Mouse (Mus musculus): ENCODE data around the gene Rtel1.
A peak's percentile ranks its signal among the peaks of the same experiment; 100 is the strongest.

Rtel1 gene

GRCm38 (mm10) chr2:181319248-181320102, at the start of gene Rtel1:
Gene Rtel1, plus strand, starts transcription at chr2:181319739.
- DNase-seq (ENCODE audit: extremely low spot score), result peak; percentile 91

- DNase-seq (ENCODE audit: extremely low spot score), result no peak
These were observed 47.4 kb upstream of the Rtel1 start for GRCm38 (mm10) chr2:181272092-181272491.

- DNase-seq (ENCODE audit: extremely low spot score), result no peak
These were observed 45.7 kb upstream of the Rtel1 start for GRCm38 (mm10) chr2:181273829-181274228.

GRCm38 (mm10) chr2:181274639-181275038, 44.9 kb upstream of the Rtel1 start:
- DNase-seq (ENCODE audit: extremely low spot score), result no peak

- no peak for DNase-seq (ENCODE audit: extremely low spot score)
These were observed 42.8 kb upstream of the Rtel1 start for GRCm38 (mm10) chr2:181276766-181277165.

GRCm38 (mm10) chr2:181277866-181278265, 41.7 kb upstream of the Rtel1 start:
- DNase-seq (ENCODE audit: extremely low spot score), result no peak

- DNase-seq (ENCODE audit: extremely low spot score), result no peak
These were observed 39.6 kb upstream of the Rtel1 start for GRCm38 (mm10) chr2:181279968-181280367.

GRCm38 (mm10) chr2:181286629-181287337, 32.8 kb upstream of the Rtel1 start:
- no peak for DNase-seq (ENCODE audit: extremely low spot score)

GRCm38 (mm10) chr2:181287338-181287957, 32.1 kb upstream of the Rtel1 start:
- DNase-seq (ENCODE audit: extremely low spot score), result peak; percentile 90

GRCm38 (mm10) chr2:181287958-181288350, 31.6 kb upstream of the Rtel1 start, which contains the start of gene Gmeb2:
Gene Gmeb2, minus strand, starts transcription at chr2:181288035.
- peak; percentile 88 for DNase-seq (ENCODE audit: extremely low spot score)

GRCm38 (mm10) chr2:181288691-181289090, 30.8 kb upstream of the Rtel1 start:
- no peak for DNase-seq (ENCODE audit: extremely low spot score)

- no peak for DNase-seq (ENCODE audit: extremely low spot score)
These were observed 28.6 kb upstream of the Rtel1 start for GRCm38 (mm10) chr2:181290937-181291336.

- peak; percentile 40 for DNase-seq (ENCODE audit: extremely low spot score)
These were observed 17.5 kb upstream of the Rtel1 start for GRCm38 (mm10) chr2:181302041-181302440.

GRCm38 (mm10) chr2:181304944-181305343, 14.6 kb upstream of the Rtel1 start:
- DNase-seq (ENCODE audit: extremely low spot score), result no peak

GRCm38 (mm10) chr2:181307144-181307804, 12.3 kb upstream of the Rtel1 start:
- DNase-seq (ENCODE audit: extremely low spot score), result peak; percentile 42

GRCm38 (mm10) chr2:181312435-181312834, 7.1 kb upstream of the Rtel1 start:
- no peak for DNase-seq (ENCODE audit: extremely low spot score)

- no peak for DNase-seq (ENCODE audit: extremely low spot score)
These were observed 6.6 kb upstream of the Rtel1 start for GRCm38 (mm10) chr2:181313006-181313343.

GRCm38 (mm10) chr2:181313344-181314079, 6.0 kb upstream of the Rtel1 start:
- DNase-seq (ENCODE audit: extremely low spot score), result no peak

GRCm38 (mm10) chr2:181314080-181314810, 5.3 kb upstream of the Rtel1 start, which contains the start of gene Stmn3:
Gene Stmn3, minus strand, starts transcription at chr2:181314500.
- DNase-seq (ENCODE audit: extremely low spot score), result peak; percentile 81

- DNase-seq (ENCODE audit: extremely low spot score), result no peak
These were observed 562 bp downstream of the Rtel1 start for GRCm38 (mm10) chr2:181320103-181320499.

Data from embryo, embryonic 9.5 days (tissue).